Mouse (Mus musculus): Measurements from ENCODE around the gene Dis3l. TPM values are rescaled to one million over a fixed set of nuclear protein-coding genes. Genes with fewer than 3 reads are reported as not detected.
"Not testable (repeated sequence)": the region's sequence is repeated elsewhere in the genome, so short reads cannot be mapped to it uniquely, and the experiment has no call there.

The Dis3l gene
- polyA plus RNA-seq, 1 experiment = 10.4 TPM

DNA sequence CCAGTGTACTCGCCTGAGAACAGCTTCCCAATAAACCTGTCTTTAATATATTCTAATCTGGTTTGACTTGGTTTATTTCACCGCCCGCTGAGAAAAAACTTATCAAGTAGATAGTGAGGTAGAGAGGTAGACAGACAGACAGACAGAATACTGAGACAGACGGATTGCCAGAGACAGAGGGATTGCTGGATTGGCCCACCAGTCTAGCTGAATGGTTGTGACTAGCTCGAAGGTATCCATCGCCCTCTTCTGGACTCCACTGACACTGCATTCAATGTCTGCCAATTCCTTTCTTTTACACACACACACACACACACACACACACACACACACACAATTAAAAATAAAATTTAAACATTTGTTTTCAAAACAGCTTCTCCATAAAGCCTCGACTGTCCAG lies 68.5 kb downstream of the Dis3l start:
- Histone ChIP-seq H3K9ac (ENCODE audit: low read depth, poor library complexity, severe bottlenecking) (peak overlapping the region; percentile 57; the same call in 1 of the 2 replicates), H3K36me3 (ENCODE audit: control insufficient read depth, insufficient read depth, low read length, poor library complexity, severe bottlenecking) (no peaks in the 10 kb centered on the region), H3K27me3 (ENCODE audit: control insufficient read depth, insufficient read depth, low read length, poor library complexity, severe bottlenecking) (no peaks in the 10 kb centered on the region), H3K4me1 (ENCODE audit: control insufficient read depth, insufficient read depth, low read length) (no peaks in the 10 kb centered on the region), H3K4me3 (ENCODE audit: low read depth, low read length) (peak overlapping the region; percentile 37; the same call in 1 of the 2 replicates), H3K9me3 (replicated peaks; ENCODE audit: control insufficient read depth, insufficient read depth, low read length, poor library complexity, severe bottlenecking) (no peaks in the 10 kb centered on the region), H3K27ac (ENCODE audit: insufficient read depth, low read length) (no peak overlapping the region)
- TF ChIP-seq CTCF (IDR thresholded peaks at IDR 0.05; ENCODE audit: low read depth, low read length) (peak; percentile 70), POLR2A (IDR thresholded peaks at IDR 0.05; ENCODE audit: insufficient read depth, low read length) (no peak)

DNA sequence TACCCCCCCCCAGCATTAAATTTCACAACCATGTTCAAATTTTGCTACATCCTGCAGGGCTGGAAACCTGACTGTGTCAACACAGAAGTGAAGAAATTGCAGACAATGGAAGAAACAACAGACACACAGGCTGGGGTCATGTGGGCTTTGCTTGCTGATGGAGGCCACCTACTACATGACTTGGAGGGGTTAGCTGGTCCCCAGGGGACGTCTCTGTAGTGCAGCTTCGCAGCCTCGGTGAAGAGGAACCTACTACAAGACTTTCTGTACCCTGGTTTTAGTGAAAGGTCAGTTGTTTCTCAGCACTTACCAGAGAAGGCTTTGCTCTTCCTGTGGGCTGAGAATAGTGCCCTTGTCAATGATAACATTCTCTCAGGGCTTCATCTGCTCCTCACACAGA lies 69.8 kb downstream of the Dis3l start:
- Histone ChIP-seq H3K4me3 (ENCODE audit: low read depth, low read length) (no peak overlapping the region), H3K4me1 (ENCODE audit: control insufficient read depth, insufficient read depth, low read length) (no peaks in the 10 kb centered on the region), H3K36me3 (ENCODE audit: control insufficient read depth, insufficient read depth, low read length, poor library complexity, severe bottlenecking) (no peaks in the 10 kb centered on the region), H3K9ac (ENCODE audit: low read depth, poor library complexity, severe bottlenecking) (no peak overlapping the region), H3K27me3 (ENCODE audit: control insufficient read depth, insufficient read depth, low read length, poor library complexity, severe bottlenecking) (no peaks in the 10 kb centered on the region), H3K27ac (ENCODE audit: insufficient read depth, low read length) (peak overlapping the region; percentile 53), H3K9me3 (replicated peaks; ENCODE audit: control insufficient read depth, insufficient read depth, low read length, poor library complexity, severe bottlenecking) (no peaks in the 10 kb centered on the region)
- TF ChIP-seq CTCF (IDR thresholded peaks at IDR 0.05; ENCODE audit: low read depth, low read length) (no peak), POLR2A (IDR thresholded peaks at IDR 0.05; ENCODE audit: insufficient read depth, low read length) (no peak), EP300 (IDR thresholded peaks at IDR 0.05; ENCODE audit: insufficient read depth, low read depth, low read length) (no peak)

DNA sequence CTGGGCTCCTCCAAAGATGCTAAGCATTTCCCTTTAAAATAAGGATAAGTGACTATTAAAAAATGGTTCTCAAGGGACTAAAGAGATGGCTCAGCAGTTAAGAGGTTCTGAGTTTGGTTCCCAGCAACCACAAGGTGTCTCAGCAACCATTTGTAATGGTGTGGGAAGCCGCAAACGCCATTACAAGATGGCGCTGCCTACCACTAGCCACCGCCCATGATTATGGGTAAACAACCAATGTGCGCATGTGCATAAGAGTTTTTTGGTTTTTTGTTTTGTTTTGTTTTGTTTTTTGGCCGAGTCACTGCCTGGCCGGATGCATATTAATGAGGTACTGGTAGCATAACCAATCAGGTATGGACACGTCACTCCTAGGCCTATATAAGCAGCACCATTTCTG lies 72.3 kb downstream of the Dis3l start:
- peak overlapping the region; percentile 33; the same call in 1 of the 2 replicates for H3K9ac ChIP-seq (ENCODE audit: low read depth, poor library complexity, severe bottlenecking)
- H3K27ac ChIP-seq (ENCODE audit: insufficient read depth, low read length) = peak overlapping the region; percentile 93
- not testable (repeated sequence) for H3K9me3 ChIP-seq (replicated peaks; ENCODE audit: control insufficient read depth, insufficient read depth, low read length, poor library complexity, severe bottlenecking); H3K4me3 ChIP-seq (ENCODE audit: low read depth, low read length); H3K27me3 ChIP-seq (ENCODE audit: control insufficient read depth, insufficient read depth, low read length, poor library complexity, severe bottlenecking); H3K4me1 ChIP-seq (ENCODE audit: control insufficient read depth, insufficient read depth, low read length); H3K36me3 ChIP-seq (ENCODE audit: control insufficient read depth, insufficient read depth, low read length, poor library complexity, severe bottlenecking)

DNA sequence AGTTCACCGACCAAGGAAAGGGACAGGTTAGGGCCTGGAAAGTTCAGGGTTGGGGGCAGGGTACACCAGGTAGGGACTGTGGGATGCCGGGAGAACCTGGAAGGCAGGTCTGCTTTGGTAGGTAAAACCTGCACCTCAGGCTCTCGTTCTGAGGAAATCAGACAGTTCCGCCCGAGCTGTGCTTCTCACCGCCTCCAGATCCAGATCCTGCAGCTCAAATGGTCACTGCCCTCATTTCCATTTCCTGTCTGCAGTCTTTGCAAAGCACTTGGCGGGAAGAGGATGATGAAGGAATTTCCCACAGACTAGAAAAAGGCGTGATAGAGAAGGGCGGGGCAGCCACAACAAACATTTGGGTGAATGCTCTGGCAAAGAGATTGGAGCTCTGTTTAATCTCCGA lies 72.9 kb downstream of the Dis3l start:
- Histone ChIP-seq H3K27ac (ENCODE audit: insufficient read depth, low read length) (peak overlapping the region; percentile 93), H3K27me3 (ENCODE audit: control insufficient read depth, insufficient read depth, low read length, poor library complexity, severe bottlenecking) (no peaks in the 10 kb centered on the region), H3K4me1 (ENCODE audit: control insufficient read depth, insufficient read depth, low read length) (no peaks in the 10 kb centered on the region), H3K9me3 (replicated peaks; ENCODE audit: control insufficient read depth, insufficient read depth, low read length, poor library complexity, severe bottlenecking) (no peaks in the 10 kb centered on the region), H3K9ac (ENCODE audit: low read depth, poor library complexity, severe bottlenecking) (peak overlapping the region; percentile 33), H3K4me3 (ENCODE audit: low read depth, low read length) (peak overlapping the region; percentile 50), H3K36me3 (ENCODE audit: control insufficient read depth, insufficient read depth, low read length, poor library complexity, severe bottlenecking) (no peaks in the 10 kb centered on the region)
- TF ChIP-seq CTCF (IDR thresholded peaks at IDR 0.05; ENCODE audit: low read depth, low read length) (no peak), EP300 (IDR thresholded peaks at IDR 0.05; ENCODE audit: insufficient read depth, low read depth, low read length) (0 out of 2 replicates have a peak, but pooled peaks have one; percentile 44), POLR2A (IDR thresholded peaks at IDR 0.05; ENCODE audit: insufficient read depth, low read length) (no peak)

DNA sequence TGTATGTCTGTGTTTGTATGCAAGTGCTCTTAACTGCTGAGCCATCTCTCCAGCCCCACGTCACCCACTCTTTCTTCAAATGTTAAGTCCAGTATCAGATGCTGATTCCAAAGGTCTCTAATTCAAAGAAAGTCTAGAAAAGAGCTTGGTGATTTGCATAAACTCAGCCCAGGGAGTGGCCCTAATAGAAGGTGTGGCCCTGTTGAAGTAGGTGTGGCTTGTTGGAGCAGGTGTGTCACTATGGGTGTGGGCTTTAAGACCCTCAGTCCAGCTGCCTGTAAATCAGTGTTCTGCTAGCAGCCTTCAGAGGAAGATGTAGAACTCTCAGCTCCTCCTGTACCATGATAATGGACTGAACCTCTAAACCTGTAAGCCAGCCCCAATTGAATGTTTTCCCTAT lies 73.9 kb downstream of the Dis3l start:
- H3K4me1 ChIP-seq (ENCODE audit: control insufficient read depth, insufficient read depth, low read length) = no peaks in the 10 kb centered on the region
- H3K27me3 ChIP-seq (ENCODE audit: control insufficient read depth, insufficient read depth, low read length, poor library complexity, severe bottlenecking) = no peaks in the 10 kb centered on the region
- no peak overlapping the region for H3K4me3 ChIP-seq (ENCODE audit: low read depth, low read length)
- H3K9ac ChIP-seq (ENCODE audit: low read depth, poor library complexity, severe bottlenecking) = no peak overlapping the region
- TF ChIP-seq CTCF (IDR thresholded peaks at IDR 0.05; ENCODE audit: low read depth, low read length) (no peak), POLR2A (IDR thresholded peaks at IDR 0.05; ENCODE audit: insufficient read depth, low read length) (peak; percentile 26), EP300 (IDR thresholded peaks at IDR 0.05; ENCODE audit: insufficient read depth, low read depth, low read length) (peak; percentile 53; the same call in 1 of the 2 replicates)
- no peaks in the 10 kb centered on the region for H3K36me3 ChIP-seq (ENCODE audit: control insufficient read depth, insufficient read depth, low read length, poor library complexity, severe bottlenecking)
- no peaks in the 10 kb centered on the region for H3K9me3 ChIP-seq (replicated peaks; ENCODE audit: control insufficient read depth, insufficient read depth, low read length, poor library complexity, severe bottlenecking)
- H3K27ac ChIP-seq (ENCODE audit: insufficient read depth, low read length) = peak overlapping the region; percentile 86; the same call in 1 of the 2 replicates

DNA sequence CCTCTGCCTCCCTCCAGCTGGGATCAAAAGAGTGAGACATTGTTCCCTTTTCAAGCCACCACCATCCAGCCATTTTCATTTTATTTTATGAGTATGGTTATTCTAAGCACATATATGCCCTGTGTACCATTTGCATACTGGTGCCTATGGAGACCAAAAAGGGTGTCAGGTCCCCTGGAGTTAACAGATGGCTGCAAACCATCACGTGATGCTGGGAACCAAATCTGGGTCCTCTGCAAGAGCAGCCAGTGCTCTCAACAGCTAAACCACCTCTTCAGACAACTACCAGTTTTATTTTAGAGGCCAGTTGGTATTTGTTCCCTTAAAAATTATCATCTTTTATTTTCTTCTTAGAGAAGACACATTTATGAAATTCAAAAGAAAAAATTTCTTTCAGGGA lies 76.3 kb downstream of the Dis3l start:
- Histone ChIP-seq H3K27me3 (ENCODE audit: control insufficient read depth, insufficient read depth, low read length, poor library complexity, severe bottlenecking) (no peaks in the 10 kb centered on the region), H3K4me3 (ENCODE audit: low read depth, low read length) (no peak overlapping the region), H3K9me3 (replicated peaks; ENCODE audit: control insufficient read depth, insufficient read depth, low read length, poor library complexity, severe bottlenecking) (no peaks in the 10 kb centered on the region), H3K27ac (ENCODE audit: insufficient read depth, low read length) (no peak overlapping the region), H3K36me3 (ENCODE audit: control insufficient read depth, insufficient read depth, low read length, poor library complexity, severe bottlenecking) (no peaks in the 10 kb centered on the region), H3K4me1 (ENCODE audit: control insufficient read depth, insufficient read depth, low read length) (no peaks in the 10 kb centered on the region), H3K9ac (ENCODE audit: low read depth, poor library complexity, severe bottlenecking) (no peak overlapping the region)
- TF ChIP-seq EP300 (IDR thresholded peaks at IDR 0.05; ENCODE audit: insufficient read depth, low read depth, low read length) (no peak), CTCF (IDR thresholded peaks at IDR 0.05; ENCODE audit: low read depth, low read length) (no peak), POLR2A (IDR thresholded peaks at IDR 0.05; ENCODE audit: insufficient read depth, low read length) (no peak)
